Mouse (Mus musculus) bone marrow macrophage, adult 2 months (primary cell): ENCODE measurements around the gene Prkcb.

Experiments
- CTCF ChIP-seq: IDR thresholded peaks from 2 replicates; pipeline ENCODE4 v1.5.1; 2012; ENCODE audit warnings: low read depth, mild to moderate bottlenecking, low read length, moderate library complexity
- POLR2A ChIP-seq: IDR thresholded peaks from 2 replicates; pipeline ENCODE4 v1.6.1; 2012; ENCODE audit warnings: mild to moderate bottlenecking, low read depth, low read length, borderline replicate concordance

GRCm38 (mm10) chr7:122366635-122367034, 78.1 kb downstream of the Prkcb start:
- no peak for TF ChIP-seq CTCF
- TF ChIP-seq POLR2A: no peak
